Mouse (Mus musculus): ENCODE results near the gene Sept4. TPM values are rescaled to one million over a fixed set of nuclear protein-coding genes. Genes with fewer than 3 reads are reported as not detected.

The Sept4 gene
- 48.5 TPM in 2 replicates for polyA plus RNA-seq (2014; fragmentation: Nextera tagmentation; extraction: Ambion mirVana)

DNA sequence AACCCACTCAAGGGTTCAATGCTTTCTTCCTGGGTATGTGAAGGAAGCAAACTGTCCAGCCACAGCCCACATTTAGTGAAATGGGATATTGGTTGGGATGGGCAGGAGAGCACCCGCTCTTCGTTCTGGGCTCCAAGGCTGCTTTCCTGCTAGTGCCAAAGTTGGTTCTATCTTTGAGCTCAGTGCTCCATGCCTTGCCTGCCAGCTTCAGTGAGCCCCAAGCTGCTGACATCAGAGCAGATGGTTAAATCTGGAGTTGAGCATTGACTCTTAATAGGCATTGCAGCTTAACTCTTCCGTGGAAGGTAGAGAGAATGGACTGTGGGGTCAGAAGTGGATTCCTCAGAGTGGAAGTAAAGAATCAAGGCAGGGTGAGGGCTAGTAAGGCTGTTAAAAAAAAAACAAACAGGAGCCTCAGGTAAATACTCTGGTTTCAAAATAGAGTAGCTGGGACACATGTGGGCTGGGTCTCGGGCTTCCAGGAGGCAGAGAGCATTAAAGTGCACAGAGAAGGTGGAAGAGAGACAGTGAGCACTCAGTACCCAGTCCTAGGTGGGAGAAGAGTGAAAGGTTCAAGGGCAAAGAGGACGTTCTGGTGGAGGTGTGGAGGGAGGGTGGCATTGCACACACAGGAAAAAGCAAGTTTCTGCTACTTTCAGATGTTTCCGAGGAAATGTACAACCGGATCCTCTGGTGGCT is at the start of gene Sept4:
Sept4 (plus strand) TSS at position 649 of the 699 bp plus-strand sequence.
- 74% methylated on average over 7 of the region's 7 CpGs for WGBS
- no peak within 1 kb of the TSS for H3K9ac ChIP-seq
- no peak for TF ChIP-seq CTCF (IDR thresholded peaks at IDR 0.05; ENCODE audit: low read depth)
- DNase-seq (no peak), ATAC-seq (ENCODE audit: insufficient read depth) (no peak)
- H3K27ac ChIP-seq (ENCODE audit: low read depth): no peak within 1 kb of the TSS
- H3K4me2 ChIP-seq: no peak within 1 kb of the TSS
- no peaks in the 10 kb centered on the region for H3K9me3 ChIP-seq (ENCODE audit: low read depth, low read length)
- H3K4me1 ChIP-seq (ENCODE audit: insufficient read depth): no peaks in the 10 kb centered on the region; the same call in 1 of the 2 replicates
- no peaks in the 10 kb centered on the region for H3K27me3 ChIP-seq (ENCODE audit: insufficient read depth, low read length)
- no peak within 1 kb of the TSS for H3K4me3 ChIP-seq (ENCODE audit: low read depth, low read length)
- no peaks in the 10 kb centered on the region for H3K36me3 ChIP-seq (ENCODE audit: insufficient read depth)

GRCm38 (mm10) chr11:87519260-87519659 is 49.4 kb upstream of the Sept4 start:
- H3K27ac ChIP-seq (ENCODE audit: low read depth): no peak overlapping the region
- H3K36me3 ChIP-seq (ENCODE audit: insufficient read depth): no peaks in the 10 kb centered on the region
- no peaks in the 10 kb centered on the region for H3K4me1 ChIP-seq (ENCODE audit: insufficient read depth)
- WGBS: 10% methylated on average over 2 of the region's 2 CpGs
- ATAC-seq (ENCODE audit: insufficient read depth) (no peak), DNase-seq (peak; percentile 62)
- H3K9ac ChIP-seq: no peak overlapping the region
- H3K4me2 ChIP-seq: no peak overlapping the region
- no peaks in the 10 kb centered on the region for H3K27me3 ChIP-seq (ENCODE audit: insufficient read depth, low read length)
- H3K4me3 ChIP-seq (ENCODE audit: low read depth, low read length): no peak overlapping the region
- no peaks in the 10 kb centered on the region for H3K9me3 ChIP-seq (ENCODE audit: low read depth, low read length)
- peak; percentile 77 for TF ChIP-seq CTCF (IDR thresholded peaks at IDR 0.05; ENCODE audit: low read depth)

- H3K27ac ChIP-seq (ENCODE audit: low read depth): no peak overlapping the region
- TF ChIP-seq CTCF (IDR thresholded peaks at IDR 0.05; ENCODE audit: low read depth): no peak
- no peak overlapping the region for H3K4me3 ChIP-seq (ENCODE audit: low read depth, low read length)
- no peaks in the 10 kb centered on the region for H3K9me3 ChIP-seq (ENCODE audit: low read depth, low read length)
- H3K36me3 ChIP-seq (ENCODE audit: insufficient read depth): no peaks in the 10 kb centered on the region
- H3K4me2 ChIP-seq: no peak overlapping the region
- no peaks in the 10 kb centered on the region for H3K4me1 ChIP-seq (ENCODE audit: insufficient read depth)
- DNase-seq (no peak), ATAC-seq (ENCODE audit: insufficient read depth) (no peak)
- H3K9ac ChIP-seq: no peak overlapping the region
- H3K27me3 ChIP-seq (ENCODE audit: insufficient read depth, low read length): no peaks in the 10 kb centered on the region
- 68% methylated on average over 5 of the region's 5 CpGs for WGBS
These were observed 45.2 kb upstream of the Sept4 start for GRCm38 (mm10) chr11:87523466-87523865.

DNA sequence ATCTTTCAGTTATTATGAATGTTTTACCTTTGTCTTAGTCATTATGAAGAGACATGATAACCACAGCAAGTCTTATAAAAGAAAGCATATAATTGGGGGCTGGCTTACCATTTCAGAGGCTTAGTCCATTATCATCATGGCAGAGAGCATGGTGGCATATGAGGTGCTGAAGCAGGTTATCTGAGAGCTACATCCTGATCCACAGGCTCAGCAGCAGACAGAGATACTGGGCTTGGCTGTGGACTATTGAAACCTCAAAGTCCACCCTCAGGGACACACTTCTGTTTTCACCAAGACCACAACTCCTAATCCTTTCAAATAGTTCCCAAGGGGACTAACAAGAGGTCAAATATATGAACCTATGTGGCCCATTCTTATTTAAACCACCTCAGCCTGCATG is 44.7 kb upstream of the Sept4 start:
- Histone ChIP-seq H3K9ac (no peak overlapping the region), H3K4me1 (ENCODE audit: insufficient read depth) (no peaks in the 10 kb centered on the region), H3K27me3 (ENCODE audit: insufficient read depth, low read length) (no peaks in the 10 kb centered on the region), H3K4me3 (ENCODE audit: low read depth, low read length) (no peak overlapping the region), H3K4me2 (no peak overlapping the region), H3K9me3 (ENCODE audit: low read depth, low read length) (no peaks in the 10 kb centered on the region), H3K36me3 (ENCODE audit: insufficient read depth) (no peaks in the 10 kb centered on the region), H3K27ac (ENCODE audit: low read depth) (no peak overlapping the region)
- no peak for ATAC-seq (ENCODE audit: insufficient read depth)
- DNase-seq: no peak
- TF ChIP-seq CTCF (IDR thresholded peaks at IDR 0.05; ENCODE audit: low read depth): no peak

DNA sequence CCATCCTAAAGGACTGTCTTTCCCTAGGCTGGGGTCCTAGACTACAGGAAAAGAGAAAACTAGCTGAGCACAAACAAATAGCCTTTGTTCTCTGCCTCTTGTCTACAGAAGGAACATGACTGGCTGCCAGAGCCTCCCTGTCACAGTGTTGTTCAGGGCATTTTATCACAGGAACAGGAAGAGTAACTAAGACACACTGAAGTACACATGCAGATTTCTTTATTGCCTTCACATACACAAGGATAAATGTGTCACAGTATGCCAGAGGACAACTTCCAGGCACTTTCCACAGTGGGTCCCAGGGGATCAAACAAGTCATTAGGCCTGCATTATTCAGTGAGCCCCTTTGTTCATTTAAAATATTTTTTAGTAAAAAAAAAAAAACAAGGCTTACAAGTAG is 43.9 kb upstream of the Sept4 start:
- no peak overlapping the region for H3K4me3 ChIP-seq (ENCODE audit: low read depth, low read length)
- H3K4me2 ChIP-seq: no peak overlapping the region
- TF ChIP-seq CTCF (IDR thresholded peaks at IDR 0.05; ENCODE audit: low read depth): no peak
- no peak overlapping the region for H3K9ac ChIP-seq
- H3K4me1 ChIP-seq (ENCODE audit: insufficient read depth): no peaks in the 10 kb centered on the region
- H3K9me3 ChIP-seq (ENCODE audit: low read depth, low read length): no peaks in the 10 kb centered on the region
- no peaks in the 10 kb centered on the region for H3K36me3 ChIP-seq (ENCODE audit: insufficient read depth)
- H3K27me3 ChIP-seq (ENCODE audit: insufficient read depth, low read length): no peaks in the 10 kb centered on the region
- DNase-seq (no peak), ATAC-seq (ENCODE audit: insufficient read depth) (no peak)
- no peak overlapping the region for H3K27ac ChIP-seq (ENCODE audit: low read depth)

DNA sequence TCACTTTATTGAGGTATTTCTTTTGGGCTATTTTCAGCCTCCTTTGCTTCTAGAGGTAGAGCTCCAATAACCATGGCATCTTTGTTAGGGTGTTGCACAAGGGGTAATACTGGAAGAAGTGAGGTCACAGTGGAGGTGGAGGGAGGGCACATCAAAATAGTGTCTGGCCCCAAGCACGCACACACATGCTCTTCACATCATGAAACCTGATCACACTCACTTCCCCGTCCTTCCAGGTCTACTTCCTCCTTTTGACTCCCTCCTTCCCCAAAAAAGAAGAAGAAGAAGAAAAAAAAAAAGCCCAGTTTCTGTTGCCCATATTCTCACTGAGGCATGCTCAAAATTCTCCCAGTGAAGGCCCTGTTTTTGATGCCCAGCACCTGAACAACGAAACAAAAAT is 41.3 kb upstream of the Sept4 start:
- WGBS: 56% methylated on average over 3 of the region's 3 CpGs
- DNase-seq: no peak
- Histone ChIP-seq H3K36me3 (ENCODE audit: insufficient read depth) (no peaks in the 10 kb centered on the region), H3K27me3 (ENCODE audit: insufficient read depth, low read length) (no peaks in the 10 kb centered on the region), H3K9me3 (ENCODE audit: low read depth, low read length) (no peaks in the 10 kb centered on the region), H3K4me1 (ENCODE audit: insufficient read depth) (no peaks in the 10 kb centered on the region), H3K4me2 (no peak overlapping the region), H3K9ac (no peak overlapping the region), H3K27ac (ENCODE audit: low read depth) (no peak overlapping the region), H3K4me3 (ENCODE audit: low read depth, low read length) (no peak overlapping the region)
- TF ChIP-seq CTCF (IDR thresholded peaks at IDR 0.05; ENCODE audit: low read depth): no peak
- ATAC-seq (ENCODE audit: insufficient read depth): no peak

- 50% methylated on average over 4 of the region's 4 CpGs for WGBS
- no peak overlapping the region for H3K27ac ChIP-seq (ENCODE audit: low read depth)
- H3K36me3 ChIP-seq (ENCODE audit: insufficient read depth): no peaks in the 10 kb centered on the region
- H3K27me3 ChIP-seq (ENCODE audit: insufficient read depth, low read length): no peaks in the 10 kb centered on the region
- TF ChIP-seq CTCF (IDR thresholded peaks at IDR 0.05; ENCODE audit: low read depth): peak; percentile 36
- H3K9ac ChIP-seq: no peak overlapping the region
- H3K4me1 ChIP-seq (ENCODE audit: insufficient read depth): no peaks in the 10 kb centered on the region
- DNase-seq (peak; percentile 13), ATAC-seq (ENCODE audit: insufficient read depth) (no peak)
- H3K4me2 ChIP-seq: no peak overlapping the region
- no peaks in the 10 kb centered on the region for H3K9me3 ChIP-seq (ENCODE audit: low read depth, low read length)
- H3K4me3 ChIP-seq (ENCODE audit: low read depth, low read length): no peak overlapping the region
These were observed 40.7 kb upstream of the Sept4 start for GRCm38 (mm10) chr11:87527990-87528389.
